Mouse (Mus musculus) gastrocnemius, adult 8-10 months (tissue): ENCODE results near the gene Wwp2. TPM values are rescaled to one million over a fixed set of nuclear protein-coding genes. Genes with fewer than 3 reads are reported as not detected.

Experiments used
- DNase-seq, 2 experiments: peaks; one replicate each; pipeline ENCODE4 v3.0.0; 2022; ENCODE audit warnings: low spot score in 2 of 2
- total RNA-seq, 4 experiments: library from RNA; stranded (reverse); gene quantifications; 2 replicates each; pipeline ENCODE4 v1.2.4; 2022

Gene Wwp2
- total RNA-seq, 4 experiments from 2014 or later, result 13.1 to 16.7 (median 14.9) TPM

DNA sequence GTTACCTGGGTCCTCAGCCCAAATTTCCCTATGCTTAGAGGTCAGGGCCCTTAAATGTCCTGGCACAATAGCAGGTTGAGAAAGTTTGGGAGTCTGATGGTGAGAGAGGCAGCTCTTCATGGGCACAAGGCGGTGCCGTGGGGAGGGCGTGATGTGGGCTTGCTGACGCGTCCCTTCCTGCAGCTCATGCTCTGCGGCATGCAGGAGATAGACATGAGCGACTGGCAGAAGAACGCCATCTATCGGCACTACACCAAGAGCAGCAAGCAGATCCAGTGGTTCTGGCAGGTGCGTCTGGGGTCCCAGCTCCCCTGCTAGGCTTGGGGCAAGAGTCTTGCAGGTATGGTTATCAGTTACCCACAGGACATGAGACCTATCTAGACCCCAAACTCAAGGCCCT lies 119.1 kb downstream of the Wwp2 start:
- no peak for DNase-seq

DNA sequence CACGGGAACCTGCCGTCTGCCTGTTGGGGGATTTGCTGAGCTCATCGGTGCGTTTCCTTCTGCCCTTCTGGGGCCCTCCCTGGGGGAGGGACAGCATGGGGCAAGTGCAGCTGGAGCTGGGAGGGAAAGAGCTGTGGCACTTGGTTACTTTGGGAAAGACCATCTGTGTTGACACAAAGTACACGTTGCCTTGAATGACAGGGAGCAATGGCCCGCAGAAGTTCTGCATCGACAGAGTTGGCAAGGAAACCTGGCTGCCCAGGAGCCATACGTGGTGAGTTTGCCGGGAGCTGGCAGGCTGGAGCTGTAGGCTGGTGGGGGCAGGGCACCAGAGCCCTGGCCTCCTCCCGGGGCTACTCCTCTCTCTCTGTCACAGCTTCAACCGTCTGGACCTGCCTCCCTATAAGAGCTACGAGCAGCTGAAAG lies 120.4 kb downstream of the Wwp2 start:
- no peak for DNase-seq

DNA sequence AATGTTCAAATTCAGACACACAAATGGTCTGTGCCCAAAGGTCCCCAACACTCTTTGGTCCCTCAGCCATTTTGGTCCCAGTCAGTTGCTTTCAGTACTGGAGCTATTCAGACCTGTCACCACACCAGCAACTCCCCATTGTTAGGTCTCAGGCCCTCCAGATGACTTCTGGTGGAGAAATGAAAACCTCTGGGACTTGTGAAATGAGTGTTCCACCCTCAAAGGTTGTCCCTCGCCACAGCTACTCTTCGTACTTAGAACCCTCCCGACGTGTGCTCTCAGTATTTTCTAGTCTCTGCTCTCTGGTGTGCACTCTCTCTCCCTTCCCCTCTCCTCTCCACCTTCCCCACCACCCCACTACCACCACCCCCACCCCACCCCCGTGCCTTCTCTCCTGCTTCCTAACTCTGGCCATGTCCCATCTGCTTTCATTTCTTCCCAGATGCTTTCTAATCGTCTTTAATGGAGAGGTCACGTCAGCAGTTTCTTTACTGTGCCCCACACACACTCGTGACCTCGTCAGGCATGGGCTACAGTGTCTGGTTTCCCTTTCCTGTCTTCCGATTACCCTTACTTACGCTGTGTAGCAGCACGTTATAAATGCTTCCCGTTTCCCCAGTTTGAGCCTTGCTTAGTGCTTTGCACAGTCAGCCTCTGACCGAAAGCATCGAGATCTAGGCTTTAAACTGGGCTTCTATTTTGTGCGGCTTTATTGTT lies 124.8 kb downstream of the Wwp2 start:
- no peak for DNase-seq

DNA sequence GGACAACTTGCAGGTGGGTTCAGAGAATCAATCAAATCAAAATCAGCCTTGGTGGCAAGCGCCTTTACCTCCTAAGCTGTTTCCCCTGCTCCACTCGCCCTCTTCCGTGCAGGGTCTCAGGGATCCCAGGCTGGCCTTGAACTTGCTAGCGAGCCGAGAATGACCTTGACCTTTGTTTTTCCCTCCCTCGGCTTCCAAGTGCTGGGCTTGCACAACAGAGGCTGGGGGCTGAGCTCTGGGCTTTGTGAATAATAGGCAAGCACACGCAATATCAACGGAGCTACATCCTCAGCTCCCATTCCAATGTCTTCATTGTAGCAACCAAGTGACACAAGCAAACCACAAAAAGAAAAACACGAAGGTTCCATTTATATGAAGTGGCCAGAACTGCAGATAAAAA lies 126.0 kb downstream of the Wwp2 start:
- DNase-seq, result no peak

DNA sequence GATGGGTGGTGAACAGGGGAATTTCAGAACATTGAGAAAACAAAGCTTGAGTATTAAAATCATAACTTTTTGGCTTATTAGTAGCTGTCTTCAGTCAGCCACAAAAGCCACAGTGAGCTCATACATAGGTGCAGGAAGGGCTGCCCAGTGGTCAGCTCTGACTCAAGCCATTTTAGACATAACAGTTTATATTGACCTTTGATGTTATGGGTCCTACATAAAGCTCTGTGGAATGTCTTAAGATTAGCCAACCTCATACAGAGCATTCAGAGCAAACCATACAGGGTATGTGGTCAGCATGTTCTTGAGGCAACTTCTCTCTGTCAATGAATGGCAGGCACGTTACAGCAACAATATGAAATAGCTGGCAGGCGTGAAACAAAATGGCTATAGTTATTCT lies 134.9 kb downstream of the Wwp2 start:
- no peak for DNase-seq

DNA sequence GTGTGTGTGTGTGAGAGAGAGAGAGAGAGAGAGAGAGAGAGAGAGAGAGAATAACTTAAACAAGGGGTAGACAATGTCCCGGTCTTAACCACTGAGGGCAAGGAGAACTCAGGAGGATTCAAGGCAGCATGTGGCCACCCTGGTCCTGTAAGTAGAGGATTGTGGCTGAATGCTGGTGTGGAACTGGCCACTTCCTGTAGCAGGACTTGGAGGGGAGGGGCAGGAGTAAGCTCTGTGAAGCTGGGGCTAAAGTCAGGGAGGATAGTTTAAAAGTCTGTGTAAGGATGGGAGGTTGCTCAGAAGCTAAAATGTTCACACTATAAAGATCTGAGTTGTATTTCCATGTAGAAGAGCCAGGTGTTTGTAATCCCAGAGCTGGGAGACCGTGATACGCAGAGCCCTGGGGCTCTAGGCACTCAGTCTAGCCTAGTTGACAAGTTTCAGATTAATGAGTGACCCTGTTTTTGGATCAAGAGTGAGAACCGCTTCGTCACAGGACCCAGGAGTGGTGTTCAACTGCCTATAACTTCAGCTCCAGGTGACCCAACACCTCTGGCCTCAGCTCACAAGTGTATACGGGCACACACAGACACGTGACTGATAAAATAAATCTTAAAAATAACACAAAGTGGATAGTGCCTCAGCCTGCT lies 135.4 kb downstream of the Wwp2 start:
- DNase-seq, result no peak

DNA sequence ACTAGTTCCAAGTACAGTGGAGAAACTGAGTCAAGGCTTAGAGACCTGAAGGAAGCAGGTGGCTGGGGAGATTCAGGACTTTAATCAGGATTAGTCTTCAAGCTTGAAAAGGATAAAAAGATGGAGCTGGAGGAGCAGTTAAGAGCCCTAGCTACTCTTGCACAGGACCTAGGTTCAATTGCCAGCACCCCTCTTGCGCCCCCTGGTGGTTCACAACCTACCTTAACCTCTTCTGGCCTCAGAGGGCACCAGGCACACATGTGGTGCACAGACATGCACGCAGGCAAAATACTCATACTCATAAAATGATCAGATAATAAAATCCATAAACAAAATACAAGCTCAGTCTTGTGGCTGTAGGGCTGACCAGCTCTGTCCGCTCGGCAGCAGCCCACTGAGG lies 136.3 kb downstream of the Wwp2 start:
- peak; percentile 65 to 73 for DNase-seq

DNA sequence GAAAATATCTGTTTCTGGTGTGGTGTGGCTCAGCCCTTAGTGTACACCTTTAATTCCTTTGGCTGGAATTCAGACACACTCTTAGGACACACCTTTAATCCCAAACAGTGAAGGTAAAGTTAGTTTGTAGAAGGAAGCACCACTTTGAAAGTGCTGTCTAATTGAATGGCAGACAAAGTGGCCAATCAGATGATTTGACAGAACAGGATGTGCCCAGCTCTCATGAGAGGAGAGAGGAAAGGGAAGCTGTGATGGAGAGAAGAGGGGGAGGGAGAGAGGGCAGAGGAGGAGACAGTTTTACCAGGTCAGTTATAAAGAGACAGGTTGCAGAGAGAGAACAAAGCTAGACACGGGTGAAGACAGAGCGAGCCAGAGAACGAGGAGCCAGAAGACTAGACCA lies 138.6 kb downstream of the Wwp2 start:
- DNase-seq, result no peak

DNA sequence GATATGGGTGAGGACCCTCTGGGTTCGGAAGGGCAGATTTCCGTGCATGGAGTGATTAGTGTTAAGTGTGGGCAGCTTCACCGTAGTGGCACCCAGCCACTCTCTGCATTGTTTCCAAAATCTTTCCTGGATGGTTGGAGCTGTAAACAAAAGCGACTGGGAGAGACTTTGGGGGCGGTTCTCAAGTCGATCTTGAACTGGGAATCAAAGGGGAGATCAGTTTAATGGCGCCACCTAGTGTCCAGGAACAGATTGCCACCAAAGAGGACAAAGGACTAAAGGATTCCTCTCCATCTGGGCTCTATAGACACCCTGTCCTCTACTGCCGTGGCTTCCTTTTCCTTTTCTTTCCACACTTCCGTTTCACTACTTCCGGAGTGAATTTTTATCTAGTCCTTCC lies 140.5 kb downstream of the Wwp2 start:
- DNase-seq, result peak; percentile 57 to 64

DNA sequence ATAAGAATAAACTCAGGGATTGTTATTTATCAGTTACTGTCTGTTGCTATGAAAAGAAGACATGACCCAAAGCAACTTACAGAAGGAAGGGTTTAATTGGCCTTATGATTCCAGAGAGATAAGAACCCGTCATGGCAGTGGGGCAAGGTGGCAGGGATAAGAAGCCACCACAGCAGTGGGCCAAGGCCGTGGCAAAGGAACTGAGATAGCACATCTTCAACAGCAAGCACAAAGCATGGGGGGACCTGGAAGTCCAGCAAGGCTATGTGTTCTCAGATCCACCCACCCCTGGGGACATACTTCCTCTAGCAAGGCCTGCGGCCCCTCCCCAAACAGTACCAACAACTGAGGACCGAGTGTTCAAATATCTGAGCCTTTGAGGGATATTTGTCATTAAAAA lies 141.5 kb downstream of the Wwp2 start:
- DNase-seq, result no peak

DNA sequence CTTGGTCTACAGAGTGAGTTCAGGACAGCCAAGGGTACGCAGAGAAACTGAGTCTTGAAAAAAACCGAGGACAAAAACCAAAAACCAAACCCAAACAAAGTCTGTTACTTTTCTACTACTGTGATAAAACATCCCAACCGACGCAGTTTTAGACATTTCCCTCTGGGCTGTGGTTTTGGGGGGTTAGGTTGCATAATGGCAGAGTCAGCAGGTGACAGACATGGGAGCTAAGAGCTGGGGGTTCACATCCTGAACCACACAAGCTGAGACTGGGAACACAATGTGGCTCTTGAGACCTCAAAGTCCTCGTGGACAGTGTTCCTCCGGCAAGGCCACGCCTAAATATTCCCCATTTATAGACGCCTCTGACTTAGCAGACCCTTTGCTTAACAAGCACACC lies 142.0 kb downstream of the Wwp2 start:
- no peak for DNase-seq

DNA sequence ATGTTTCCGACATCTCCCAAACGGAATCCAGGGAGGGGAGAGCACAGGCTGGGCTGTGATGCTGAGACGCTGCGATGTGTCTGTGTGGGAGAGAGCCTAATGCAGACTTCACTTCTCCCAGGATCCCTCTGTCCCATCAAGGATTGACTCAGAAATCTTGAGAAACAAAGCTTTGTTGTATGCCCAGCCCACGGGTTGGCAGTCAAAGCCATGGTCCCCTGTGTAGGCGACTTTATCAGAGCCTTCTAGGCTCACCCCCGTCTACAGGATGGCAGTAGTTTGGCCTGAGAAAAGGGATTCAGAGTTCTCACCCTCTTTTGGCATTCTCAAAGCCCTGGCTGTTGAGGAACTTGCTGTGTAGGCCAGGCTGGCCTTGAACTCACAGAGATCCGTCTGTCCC lies 142.4 kb downstream of the Wwp2 start:
- no peak for DNase-seq

DNA sequence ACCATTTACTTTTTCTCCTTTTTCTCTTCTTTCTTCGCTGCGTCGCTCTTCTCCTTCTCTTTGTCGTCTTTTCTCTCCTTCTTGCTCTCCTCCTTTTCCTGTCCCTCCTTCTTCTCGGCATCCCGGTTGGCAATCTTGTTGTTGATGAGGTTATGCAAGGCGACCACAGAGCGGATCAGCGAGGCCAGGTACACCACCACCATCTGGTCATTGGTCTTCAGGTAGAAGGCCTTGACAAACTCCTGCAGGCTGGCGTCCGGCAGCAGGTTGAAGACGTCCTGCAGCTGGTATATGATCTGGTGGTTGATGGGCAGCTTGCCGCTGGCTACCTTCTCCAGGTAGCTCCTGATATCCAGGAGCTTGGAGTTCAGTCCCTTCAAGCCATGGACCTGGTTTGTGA lies 144.7 kb downstream of the Wwp2 start:
- DNase-seq, result no peak

DNA sequence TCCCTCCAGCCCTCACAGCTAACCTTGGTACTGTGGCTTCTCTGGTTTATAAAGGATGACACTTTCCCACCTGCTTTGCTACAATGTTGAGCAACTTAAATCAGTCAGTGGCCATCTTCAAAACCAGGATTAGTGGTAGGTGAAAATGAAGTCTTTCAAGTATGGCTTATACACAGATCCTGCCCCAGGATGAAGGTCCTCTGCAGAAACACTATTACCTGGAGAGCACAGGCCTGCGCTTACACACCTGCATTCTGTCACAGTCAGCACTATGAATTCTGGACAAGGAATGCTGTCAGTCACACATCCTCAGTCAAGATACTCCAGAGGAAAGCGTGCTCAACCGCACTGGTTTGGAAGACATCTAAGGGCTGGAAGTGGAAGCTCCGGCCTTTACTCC lies 145.4 kb downstream of the Wwp2 start:
- no peak for DNase-seq

DNA sequence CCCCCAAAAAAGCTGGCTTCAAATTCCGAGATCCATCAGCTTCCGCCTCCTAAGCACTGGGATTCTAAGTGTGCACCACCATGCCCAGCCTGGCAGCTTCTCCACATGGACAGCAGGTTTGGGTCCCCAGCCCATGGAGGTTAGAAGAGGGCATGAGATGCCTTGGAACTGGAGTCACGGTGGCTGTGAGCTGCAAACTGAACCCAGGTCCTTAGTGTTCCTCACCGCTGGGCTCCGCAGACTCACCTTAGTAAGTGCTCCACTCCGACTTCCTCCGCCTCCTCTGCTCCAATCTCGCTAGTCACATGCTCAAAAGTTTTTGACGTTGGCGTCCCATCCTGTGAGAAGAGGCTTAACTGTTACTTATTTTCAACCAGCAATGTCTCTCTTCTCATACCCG lies 146.0 kb downstream of the Wwp2 start:
- no peak for DNase-seq

DNA sequence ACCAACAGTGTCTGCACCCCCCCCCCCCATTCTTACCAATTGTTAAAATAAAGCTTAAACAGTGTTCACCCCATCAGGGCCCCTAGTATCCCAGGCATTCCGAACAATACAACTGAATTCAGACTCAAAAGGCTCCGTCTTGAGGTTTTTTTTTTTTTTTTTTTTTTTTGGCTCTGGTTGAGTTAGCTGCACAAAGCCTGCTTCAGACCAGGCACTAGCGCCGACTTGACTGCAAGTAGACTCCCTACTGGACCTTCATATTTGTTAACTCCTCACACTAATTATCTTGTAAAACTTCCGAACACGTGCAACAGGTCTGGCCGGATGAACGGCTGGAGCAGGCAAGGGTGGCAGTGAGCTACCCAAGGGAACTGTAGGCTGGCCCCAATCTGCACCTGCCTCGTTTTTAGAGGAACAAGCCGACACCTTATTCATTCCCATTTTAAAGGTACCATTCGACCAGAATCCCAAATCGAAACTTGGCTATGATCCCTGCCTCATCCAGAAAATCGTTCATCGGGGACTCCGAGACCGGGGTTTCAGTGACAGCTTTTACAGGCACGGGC lies 151.3 kb downstream of the Wwp2 start:
- DNase-seq, result no peak

DNA sequence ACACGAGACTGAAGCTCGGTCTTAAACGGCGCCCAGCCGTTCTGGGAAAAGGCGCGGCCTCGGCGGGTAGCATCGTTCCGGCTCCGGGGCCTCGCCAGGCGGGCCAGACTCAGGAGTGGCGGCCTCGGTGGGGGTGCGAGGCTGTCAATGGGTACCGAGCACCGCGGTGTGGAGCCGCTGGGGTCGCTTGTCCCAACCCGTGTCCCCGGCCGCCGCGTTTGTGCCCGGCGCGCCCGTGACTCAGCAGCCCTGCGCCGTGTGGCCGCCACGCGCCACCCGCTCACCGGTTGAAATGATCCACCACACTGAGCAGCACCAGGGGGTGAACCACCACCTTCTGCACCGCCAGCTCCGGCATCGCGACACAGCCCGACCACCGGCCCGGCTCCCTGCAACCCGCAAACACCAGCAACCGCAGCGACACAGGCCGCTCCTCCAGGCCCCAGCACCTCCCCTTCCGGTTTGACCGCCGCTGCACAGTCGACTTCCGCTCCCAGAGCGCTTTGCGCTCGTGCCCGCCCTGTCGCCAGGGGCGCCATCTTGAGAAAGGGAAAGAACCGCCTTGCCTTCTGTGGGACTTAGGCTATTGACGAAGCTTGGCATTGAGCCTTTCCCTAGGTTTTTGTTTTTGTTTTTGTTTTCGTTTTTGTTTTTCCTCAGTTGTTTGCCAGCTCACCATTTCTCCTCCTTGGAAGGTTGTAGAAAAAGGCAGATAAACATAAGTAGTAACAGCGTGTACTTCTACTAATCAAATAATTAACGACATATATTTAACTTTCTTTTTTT lies 152.0 kb downstream of the Wwp2 start, which contains the start of gene Psmd7:
TSS of gene Psmd7 (minus strand) at position 470 of the 786 bp plus-strand sequence.
- DNase-seq, result peak; percentile 88 to 91

DNA sequence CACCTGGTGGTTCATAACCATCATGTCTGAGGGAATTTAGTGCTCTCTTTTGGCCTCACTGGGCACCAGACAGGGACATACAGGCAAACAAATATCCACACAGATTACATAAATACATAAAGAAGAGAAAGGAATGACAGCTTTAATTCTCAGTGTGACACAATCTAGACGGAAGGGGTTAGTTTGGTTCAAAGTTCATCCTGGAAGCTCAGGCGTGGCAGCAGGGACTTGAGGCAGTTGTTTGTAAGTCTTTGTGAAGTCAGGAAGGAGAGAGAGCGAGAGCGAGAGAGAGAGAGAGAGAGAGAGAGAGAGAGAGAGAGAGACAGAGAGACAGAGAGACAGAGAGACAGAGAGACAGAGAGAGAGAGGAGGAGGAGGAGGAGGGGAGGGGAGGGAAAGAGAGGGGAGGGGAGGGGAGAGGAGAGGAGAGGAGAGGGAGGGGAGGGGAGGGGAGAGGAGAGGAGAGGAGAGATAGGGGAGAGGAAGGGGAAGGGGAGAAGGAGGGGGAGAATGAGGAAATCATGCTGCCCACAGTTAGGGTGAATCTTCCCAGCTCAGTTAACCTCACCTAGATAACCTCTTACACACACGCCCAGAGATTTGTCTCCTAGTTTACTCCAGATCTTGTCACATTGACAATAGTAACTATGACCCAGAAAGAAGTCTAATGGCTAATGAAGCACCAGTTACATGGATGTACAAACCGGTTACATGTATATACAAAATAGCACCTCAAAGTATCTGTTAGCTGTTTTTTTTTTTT lies 158.0 kb downstream of the Wwp2 start:
- DNase-seq, result no peak

DNA sequence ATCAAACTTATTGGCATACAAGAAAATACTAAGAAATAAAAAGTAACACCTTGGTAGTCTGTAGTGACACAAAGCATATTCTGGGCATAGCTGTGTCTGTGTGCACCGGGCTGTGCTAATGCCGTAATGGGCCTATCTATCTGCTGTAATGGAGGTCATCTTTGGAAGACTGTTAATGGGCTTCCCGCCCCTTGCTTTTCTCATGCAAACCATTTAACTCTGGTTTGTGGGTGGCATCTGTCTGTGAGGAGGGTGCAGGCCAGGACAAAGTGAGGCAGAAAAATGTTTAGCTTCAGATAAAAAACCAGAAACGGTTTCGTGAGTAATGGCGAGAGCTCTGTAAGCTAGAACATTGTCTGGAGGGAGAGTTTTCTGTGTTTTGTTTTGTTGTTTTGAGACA lies 158.7 kb downstream of the Wwp2 start:
- no peak for DNase-seq

DNA sequence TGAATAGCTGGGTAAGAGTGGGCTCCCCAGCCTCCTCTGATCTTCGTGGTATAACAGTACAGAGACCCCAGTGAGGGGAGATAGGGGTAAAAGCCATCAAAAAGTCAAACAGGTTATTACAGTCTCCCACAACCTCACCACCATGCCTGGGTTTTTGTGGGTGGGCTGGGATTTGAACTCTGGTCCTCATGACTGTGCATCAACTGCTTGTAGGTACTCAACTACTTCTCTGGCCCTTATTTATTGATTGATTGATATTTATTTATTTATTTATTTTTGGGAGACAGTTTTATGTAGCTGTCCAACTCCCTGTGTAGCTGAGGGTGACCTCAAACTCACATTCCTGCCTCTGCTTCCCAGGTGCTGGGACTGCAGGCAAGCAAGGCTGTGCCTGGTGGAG lies 161.6 kb downstream of the Wwp2 start:
- DNase-seq, result no peak

DNA sequence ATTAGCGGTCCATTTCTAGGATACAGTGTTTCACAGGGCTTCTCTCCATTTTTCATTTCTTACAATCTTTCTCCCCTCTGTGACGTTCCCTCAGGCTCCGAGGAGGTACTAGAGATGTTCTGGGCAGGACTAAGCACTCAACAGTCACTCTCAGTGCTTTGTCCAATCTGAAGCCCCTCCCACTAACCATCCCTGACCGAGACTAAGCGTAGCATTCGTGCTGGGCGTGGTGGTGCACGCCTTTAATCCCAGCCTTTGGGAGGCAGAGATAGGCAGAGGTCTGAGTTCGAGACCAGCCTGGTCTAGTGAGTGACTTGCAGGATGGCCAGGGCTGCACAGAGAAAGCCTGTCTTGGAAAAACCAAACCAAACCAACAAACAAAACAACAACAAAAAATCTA lies 163.5 kb downstream of the Wwp2 start:
- no peak for DNase-seq
